10 mouse cellular contexts compared by ENCODE assay signal in the genomic region with DNA sequence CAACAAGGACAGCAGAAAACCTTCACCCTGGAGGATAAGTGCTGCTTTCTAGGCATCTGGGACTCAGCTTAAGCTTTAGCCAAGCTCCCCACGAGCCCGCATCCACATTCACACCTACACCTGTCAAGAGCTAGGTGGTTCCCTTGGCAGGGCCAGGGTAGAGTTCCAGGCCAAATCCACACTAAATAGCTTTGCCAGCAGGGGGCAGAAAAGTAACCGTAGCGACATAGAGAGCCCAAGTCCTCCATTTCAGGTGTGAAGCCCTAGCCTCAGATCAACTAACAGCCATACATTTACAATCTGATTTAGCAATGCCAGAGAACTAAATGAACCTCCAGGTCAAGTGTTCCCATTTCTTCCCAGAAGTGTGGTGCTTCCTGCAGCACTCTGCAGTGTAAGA.
DNase-seq lines count a peak whose midpoint lies in the region; ATAC-seq and TF ChIP-seq lines count a peak whose summit lies in the region.
"Had no signal": no experiment of that assay in that cellular context is flagged by ENCODE, and none has a peak within 500 bp of the region (broad histone marks: within the 10 kb centered on the region; RNA-seq: fewer than 3 reads in every experiment).

No protein-coding gene starts in this region.

- no peak for TF ChIP-seq POLR2A in heart, adult 2 months (IDR thresholded peaks at IDR 0.05; ENCODE audit: insufficient read depth, low read depth, low read length)

- H3K79me2 ChIP-seq in heart, adult 2 months (replicated peaks; ENCODE audit: control insufficient read depth, insufficient read depth, low read length), result no peaks in the 10 kb centered on the region

- no peak for TF ChIP-seq EP300 in heart, adult 2 months (IDR thresholded peaks at IDR 0.05; ENCODE audit: insufficient read depth, low read depth, low read length)

- no peak overlapping the region for H3K4me3 ChIP-seq in heart, adult 2 months
- H3K4me3 ChIP-seq in hindbrain, postnatal 0 days (ENCODE audit: low read length), result peak overlapping the region; percentile 11
- H3K4me3 ChIP-seq in kidney, embryonic 15.5 days (replicated peaks), result no peak overlapping the region
- H3K4me3 ChIP-seq: embryonic facial prominence, embryonic 12.5 days; lung, embryonic 15.5 days had no signal

- no peak for DNase-seq in heart, adult 2 months
- DNase-seq in heart, postnatal 14 days, result no peak
- peak; percentile 36 for DNase-seq in testis, postnatal 10 days (ENCODE audit: low spot score)
- no peak for DNase-seq in testis, postnatal 14 days (ENCODE audit: low spot score)
- peak; percentile 58 for DNase-seq in hindbrain, postnatal 0 days (ENCODE audit: low spot score)
- peak; percentile 5 for DNase-seq in right cerebral cortex, postnatal 25 days
- no peak for DNase-seq in gastrocnemius, postnatal 36 days

- H3K9me3 ChIP-seq in hindbrain, postnatal 0 days (ENCODE audit: low read length), result no peaks in the 10 kb centered on the region
- no peaks in the 10 kb centered on the region for H3K9me3 ChIP-seq in kidney, embryonic 15.5 days (replicated peaks)
- H3K9me3 ChIP-seq: embryonic facial prominence, embryonic 12.5 days; lung, embryonic 15.5 days had no signal

- WGBS in heart, adult 2 months, result 36% methylated on average over 4 of the region's 4 CpGs
- 51% methylated on average over 4 of the region's 4 CpGs for WGBS in hindbrain, postnatal 0 days
- WGBS in kidney, embryonic 15.5 days, result 45% methylated on average over 4 of the region's 4 CpGs

- peak overlapping the region; percentile 55 for H3K4me2 ChIP-seq in hindbrain, postnatal 0 days (ENCODE audit: low read depth, low read length)
- no peak overlapping the region for H3K4me2 ChIP-seq in kidney, embryonic 15.5 days
- H3K4me2 ChIP-seq: embryonic facial prominence, embryonic 12.5 days; lung, embryonic 15.5 days had no signal

- no peaks in the 10 kb centered on the region for H3K36me3 ChIP-seq in heart, adult 2 months (ENCODE audit: control insufficient read depth, insufficient read depth, low read length)
- no peaks in the 10 kb centered on the region for H3K36me3 ChIP-seq in hindbrain, postnatal 0 days (ENCODE audit: insufficient read depth, low read length)
- H3K36me3 ChIP-seq in kidney, embryonic 15.5 days, result no peaks in the 10 kb centered on the region
- H3K36me3 ChIP-seq: embryonic facial prominence, embryonic 12.5 days; lung, embryonic 15.5 days had no signal

- TF ChIP-seq CTCF in heart, adult 2 months (IDR thresholded peaks at IDR 0.05), result peak; percentile 28
- TF ChIP-seq CTCF in hindbrain, postnatal 0 days (IDR thresholded peaks at IDR 0.05; ENCODE audit: low read depth), result peak; percentile 38

- no peak overlapping the region for H3K27ac ChIP-seq in heart, adult 2 months
- no peak overlapping the region for H3K27ac ChIP-seq in hindbrain, postnatal 0 days
- H3K27ac ChIP-seq in kidney, embryonic 15.5 days, result no peak overlapping the region
- H3K27ac ChIP-seq: embryonic facial prominence, embryonic 12.5 days; lung, embryonic 15.5 days had no signal

- no peaks in the 10 kb centered on the region for H3K27me3 ChIP-seq in heart, adult 2 months (ENCODE audit: control insufficient read depth, insufficient read depth, low read length)
- H3K27me3 ChIP-seq in hindbrain, postnatal 0 days (ENCODE audit: insufficient read depth, low read length), result no peaks in the 10 kb centered on the region
- H3K27me3 ChIP-seq in kidney, embryonic 15.5 days, result peaks cover 41% of the 10 kb centered on the region
- H3K27me3 ChIP-seq: lung, embryonic 15.5 days had no signal

- no peak overlapping the region for H3K9ac ChIP-seq in heart, adult 2 months (ENCODE audit: low read depth, low read length)
- no peak overlapping the region for H3K9ac ChIP-seq in hindbrain, postnatal 0 days (replicated peaks; ENCODE audit: low read length)
- H3K9ac ChIP-seq in kidney, embryonic 15.5 days, result no peak overlapping the region
- H3K9ac ChIP-seq: embryonic facial prominence, embryonic 12.5 days; lung, embryonic 15.5 days had no signal

- no peak for ATAC-seq in hindbrain, postnatal 0 days
- no peak for ATAC-seq in kidney, embryonic 15.5 days (replicated peaks; ENCODE audit: low FRiP score)

- H3K4me1 ChIP-seq in heart, adult 2 months (ENCODE audit: control insufficient read depth, insufficient read depth, low read length), result no peaks in the 10 kb centered on the region
- no peaks in the 10 kb centered on the region for H3K4me1 ChIP-seq in hindbrain, postnatal 0 days (ENCODE audit: insufficient read depth, low read length)
- H3K4me1 ChIP-seq in kidney, embryonic 15.5 days, result no peaks in the 10 kb centered on the region
- H3K4me1 ChIP-seq: embryonic facial prominence, embryonic 12.5 days; lung, embryonic 15.5 days had no signal

- intact Hi-C loops in heart, adult 2 months (cut with DNase I), result loop anchor here (5.0 kb wide), 1 partner anchor 570 kb away; the partner anchor contains the start of gene Rtl9
- intact Hi-C loops in heart, postnatal 14 days (cut with DNase I), result loop anchor here (10.0 kb wide), 1 partner anchor 572 kb away; the partner anchor contains the start of gene Rtl9
- intact Hi-C loops in gastrocnemius, postnatal 36 days (cut with DNase I), result no loop called here

Comparison
In these comparisons a context has a peak if more than half of its experiments do, and no peak if none do; other contexts are left out.
1. DNase-seq: peak in testis, postnatal 10 days (single experiment), hindbrain, postnatal 0 days (single experiment) and right cerebral cortex, postnatal 25 days (single experiment); none in heart, adult 2 months (0 of 2), heart, postnatal 14 days (0 of 2), testis, postnatal 14 days (single experiment) and gastrocnemius, postnatal 36 days (0 of 2).